Mouse (Mus musculus) hindbrain, embryonic 10.5 days (tissue): ENCODE results near the gene Coch. TPM values are rescaled to one million over a fixed set of nuclear protein-coding genes. Genes with fewer than 3 reads are reported as not detected.
A peak's percentile ranks its signal among the peaks of the same experiment; 100 is the strongest.
"Not testable (repeated sequence)": the region's sequence is repeated elsewhere in the genome, so short reads cannot be mapped to it uniquely, and the experiment has no call there.

Experiments used
- DNase-seq: peaks from one replicate; pipeline ENCODE4 v3.0.0-alpha.2; 2017; ENCODE audit warnings: low spot score
- H3K27ac ChIP-seq: fragments of 300-500 bp; sonication (generic); 2 replicates; pipeline ENCODE4 v1.5.1; 2016; ENCODE audit warnings: mild to moderate bottlenecking, moderate library complexity
- H3K27me3 ChIP-seq: fragments of 300-500 bp; sonication (generic); 2 replicates; pipeline ENCODE4 v1.6.1; 2016; ENCODE audit warnings: mild to moderate bottlenecking; ENCODE audit not compliant: poor library complexity, insufficient read depth, severe bottlenecking
- H3K36me3 ChIP-seq: fragments of 300-500 bp; sonication (generic); 2 replicates; pipeline ENCODE4 v1.6.1; 2016; ENCODE audit warnings: mild to moderate bottlenecking, moderate library complexity
- H3K4me1 ChIP-seq: fragments of 300-500 bp; sonication (generic); replicated peaks from 2 replicates; pipeline ENCODE4 v1.6.1; 2016; ENCODE audit warnings: mild to moderate bottlenecking
- H3K4me3 ChIP-seq: fragments of 300-500 bp; sonication (generic); 2 replicates; pipeline ENCODE4 v1.5.1; 2016; ENCODE audit warnings: mild to moderate bottlenecking, moderate library complexity
- H3K9me3 ChIP-seq: fragments of 300-500 bp; sonication (generic); 2 replicates; pipeline ENCODE4 v1.6.1; 2016; ENCODE audit warnings: mild to moderate bottlenecking, moderate library complexity
- WGBS: fragments of 180-500 bp; shearing (Covaris S2); methylation state at CpG from one replicate; pipeline ENCODE4 v1.1.7; 2016; 5-methylcytosine and 5-hydroxymethylcytosine counted together
- polyA plus RNA-seq: library from polyadenylated mRNA; unstranded; fragments of >200 nt; fragmentation: Nextera tagmentation; extraction: Ambion mirVana; gene quantifications from 2 replicates; pipeline ENCODE4 v1.2.1, GENCODE M21; 2016

The Coch gene
- polyA plus RNA-seq = 3.4 and 5.2 TPM in 2 replicates

DNA sequence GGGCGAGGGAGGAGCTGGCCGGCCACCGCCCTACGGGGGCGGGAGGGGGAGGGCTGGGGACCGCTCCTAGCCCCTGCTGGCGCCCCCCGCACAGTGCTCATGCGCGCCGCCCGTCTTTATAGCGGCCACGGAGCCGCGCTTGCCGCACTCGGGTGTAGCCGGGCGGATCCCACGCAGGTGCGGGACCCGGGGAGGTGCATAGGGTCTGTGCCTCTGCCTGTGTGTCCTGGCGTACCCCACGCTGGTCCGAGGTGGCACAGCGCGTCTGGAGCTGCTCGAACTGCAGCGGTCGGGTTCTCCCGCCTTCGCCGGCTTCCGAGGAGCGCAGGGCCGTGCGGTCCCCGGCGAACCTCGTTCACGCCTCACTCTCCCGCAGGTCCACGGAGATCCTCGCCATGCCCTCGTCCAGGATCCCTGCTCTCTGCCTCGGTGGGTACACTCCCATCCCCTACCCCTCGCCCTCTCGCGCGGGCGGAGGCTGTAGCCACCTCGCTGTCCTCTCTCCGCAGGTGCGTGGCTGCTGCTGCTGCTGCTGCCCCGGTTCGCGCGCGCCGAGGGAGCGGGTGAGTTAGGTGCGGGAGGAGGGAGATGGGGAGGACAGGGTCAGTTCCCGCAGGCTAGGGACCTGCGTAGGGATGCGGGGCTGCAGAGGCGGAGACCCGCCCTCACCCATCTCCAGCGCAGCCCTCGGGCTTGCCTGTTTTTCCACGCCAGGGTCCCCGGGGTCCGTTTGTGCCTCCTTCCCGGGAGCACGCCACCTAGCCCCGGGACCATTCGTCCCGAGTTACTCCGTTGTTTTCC is at the start of gene Coch:
Coch (plus strand) TSS at position 113 of the 801 bp plus-strand sequence.
- no peaks in the 10 kb centered on the region for H3K9me3 ChIP-seq
- H3K27ac ChIP-seq = peak within 1 kb of the TSS; percentile 79
- H3K27me3 ChIP-seq = peaks cover 56% of the 10 kb centered on the region
- peaks cover 16% of the 10 kb centered on the region for H3K4me1 ChIP-seq
- no peaks in the 10 kb centered on the region for H3K36me3 ChIP-seq
- under 1% methylated on average over 76 of the region's 79 CpGs for WGBS
- peak within 1 kb of the TSS; percentile 78 for H3K4me3 ChIP-seq
- peak; percentile 64 for DNase-seq

- no peak overlapping the region for H3K4me3 ChIP-seq
- H3K27ac ChIP-seq = no peak overlapping the region
- no peaks in the 10 kb centered on the region for H3K36me3 ChIP-seq
- no peak for DNase-seq
- WGBS = 82% methylated on average over 9 of the region's 9 CpGs
- 0 out of 2 replicates have a peak, but pooled peaks cover 5% of the 10 kb centered on the region for H3K9me3 ChIP-seq
- no peaks in the 10 kb centered on the region for H3K27me3 ChIP-seq
- no peaks in the 10 kb centered on the region for H3K4me1 ChIP-seq
These were observed 49.7 kb upstream of the Coch start for GRCm38 (mm10) chr12:51543402-51543960.

DNA sequence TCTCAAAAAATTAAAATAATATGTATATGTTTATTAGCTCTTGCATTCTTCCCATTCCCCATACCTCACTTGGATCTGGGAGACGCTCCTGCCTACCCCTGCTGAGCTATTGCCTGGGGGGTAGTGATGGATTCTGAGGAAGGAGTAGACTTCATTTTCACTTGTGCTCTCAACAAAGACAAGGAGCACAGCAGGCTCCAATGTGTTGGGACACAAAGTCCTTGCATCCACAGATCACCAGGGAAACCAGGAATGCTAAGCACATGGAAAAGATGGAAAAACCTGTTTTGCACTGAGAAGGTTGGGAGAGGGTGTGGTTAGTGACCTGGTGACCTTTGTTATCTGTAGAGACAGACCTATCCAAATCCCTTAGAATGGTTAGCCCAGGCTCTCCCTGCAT is 38.1 kb upstream of the Coch start:
- H3K36me3 ChIP-seq = no peaks in the 10 kb centered on the region
- 65% methylated on average over 1 of the region's 1 CpGs for WGBS
- H3K27ac ChIP-seq = no peak overlapping the region
- no peaks in the 10 kb centered on the region for H3K4me1 ChIP-seq
- H3K4me3 ChIP-seq = no peak overlapping the region
- H3K9me3 ChIP-seq = peaks cover 6% of the 10 kb centered on the region; the same call in 1 of the 2 replicates
- H3K27me3 ChIP-seq = no peaks in the 10 kb centered on the region
- DNase-seq = no peak

DNA sequence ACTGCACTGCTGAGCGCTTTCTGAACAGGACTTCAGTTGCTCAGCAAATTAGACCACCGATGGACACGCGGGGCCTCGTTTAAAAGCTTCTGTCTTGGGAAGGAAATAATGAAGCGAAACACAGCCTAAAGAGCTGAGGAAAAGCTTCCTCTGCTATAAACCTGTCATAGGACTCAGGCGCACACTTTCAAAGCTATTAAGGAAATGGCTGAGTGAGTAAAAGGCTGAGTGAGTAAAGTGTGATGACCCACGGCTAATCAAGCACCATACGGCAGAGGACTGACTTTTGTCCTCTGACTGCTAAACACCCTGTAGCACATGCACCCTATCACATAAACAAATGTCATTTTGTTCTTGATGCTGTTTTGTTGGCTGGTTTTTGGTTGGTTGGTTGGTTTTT is 31.7 kb upstream of the Coch start:
- Histone ChIP-seq H3K27ac (no peak overlapping the region), H3K4me3 (no peak overlapping the region), H3K4me1 (no peaks in the 10 kb centered on the region), H3K27me3 (no peaks in the 10 kb centered on the region), H3K9me3 (peaks cover 15% of the 10 kb centered on the region), H3K36me3 (no peaks in the 10 kb centered on the region)
- DNase-seq = no peak
- 85% methylated on average over 9 of the region's 9 CpGs for whole genome bisulfite sequencing

DNA sequence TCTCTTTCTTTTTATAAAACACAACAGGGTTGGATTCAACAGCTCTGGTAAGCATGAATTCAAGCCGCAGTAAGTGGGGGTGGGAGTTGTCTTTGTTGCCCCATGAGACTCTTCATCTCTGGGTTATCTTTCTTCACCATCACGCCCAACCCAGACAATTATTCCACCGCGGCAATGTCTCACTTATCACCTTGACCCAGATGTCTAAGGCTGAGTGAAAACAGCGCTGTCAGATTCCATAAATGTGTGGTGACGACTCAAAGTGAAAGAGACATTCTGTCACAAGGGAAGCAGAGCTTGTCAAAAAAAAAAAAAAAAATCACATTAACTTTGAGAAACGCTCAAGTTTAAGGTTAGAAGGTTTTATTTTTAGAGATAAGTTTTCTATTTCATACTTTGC is 25.9 kb upstream of the Coch start:
- Histone ChIP-seq H3K36me3 (no peaks in the 10 kb centered on the region), H3K9me3 (peaks cover 15% of the 10 kb centered on the region), H3K27ac (no peak overlapping the region), H3K4me1 (peaks cover 4% of the 10 kb centered on the region; the same call in 1 of the 2 replicates), H3K4me3 (no peak overlapping the region), H3K27me3 (no peaks in the 10 kb centered on the region)
- DNase-seq = no peak
- 84% methylated on average over 7 of the region's 7 CpGs for WGBS

- no peak for DNase-seq
- no peak overlapping the region for H3K4me3 ChIP-seq
- peaks cover 4% of the 10 kb centered on the region; the same call in 1 of the 2 replicates for H3K4me1 ChIP-seq
- no peaks in the 10 kb centered on the region for H3K36me3 ChIP-seq
- no peaks in the 10 kb centered on the region for H3K27me3 ChIP-seq
- no peak overlapping the region for H3K27ac ChIP-seq
- H3K9me3 ChIP-seq = peaks cover 15% of the 10 kb centered on the region
- WGBS = 95% methylated on average over 8 of the region's 8 CpGs
These were observed 23.7 kb upstream of the Coch start for GRCm38 (mm10) chr12:51569472-51569871.

DNA sequence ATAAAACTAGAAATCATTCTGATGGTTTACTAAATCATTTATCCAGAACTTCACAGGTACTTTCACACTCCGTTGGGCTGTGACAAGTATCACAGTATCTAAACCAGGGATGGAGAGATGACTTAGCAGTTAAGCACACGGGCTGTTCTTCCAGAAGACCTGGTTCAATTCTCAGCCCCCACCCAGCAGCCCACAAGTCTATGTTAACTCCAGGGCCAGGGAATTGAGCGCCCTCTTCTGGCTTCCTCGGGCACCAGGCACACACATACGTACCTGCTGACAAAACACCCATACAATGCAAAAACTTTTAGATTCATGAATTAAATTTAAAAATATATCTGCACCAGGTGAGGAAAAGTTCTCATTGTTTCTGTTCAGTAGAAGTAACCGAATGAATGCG is 23.2 kb upstream of the Coch start:
- peaks cover 4% of the 10 kb centered on the region; the same call in 1 of the 2 replicates for H3K4me1 ChIP-seq
- no peak for DNase-seq
- no peak overlapping the region for H3K4me3 ChIP-seq
- H3K27ac ChIP-seq = no peak overlapping the region
- no peaks in the 10 kb centered on the region for H3K36me3 ChIP-seq
- peaks cover 15% of the 10 kb centered on the region for H3K9me3 ChIP-seq
- 68% methylated on average over 7 of the region's 7 CpGs for WGBS
- no peaks in the 10 kb centered on the region for H3K27me3 ChIP-seq

- Histone ChIP-seq H3K9me3 (no peaks in the 10 kb centered on the region), H3K4me1 (peaks cover 4% of the 10 kb centered on the region; the same call in 1 of the 2 replicates), H3K4me3 (no peak overlapping the region), H3K36me3 (no peaks in the 10 kb centered on the region), H3K27me3 (no peaks in the 10 kb centered on the region), H3K27ac (no peak overlapping the region)
- DNase-seq = no peak
- WGBS = 90% methylated on average over 4 of the region's 4 CpGs
These were observed 20.5 kb upstream of the Coch start for GRCm38 (mm10) chr12:51572651-51573050.

DNA sequence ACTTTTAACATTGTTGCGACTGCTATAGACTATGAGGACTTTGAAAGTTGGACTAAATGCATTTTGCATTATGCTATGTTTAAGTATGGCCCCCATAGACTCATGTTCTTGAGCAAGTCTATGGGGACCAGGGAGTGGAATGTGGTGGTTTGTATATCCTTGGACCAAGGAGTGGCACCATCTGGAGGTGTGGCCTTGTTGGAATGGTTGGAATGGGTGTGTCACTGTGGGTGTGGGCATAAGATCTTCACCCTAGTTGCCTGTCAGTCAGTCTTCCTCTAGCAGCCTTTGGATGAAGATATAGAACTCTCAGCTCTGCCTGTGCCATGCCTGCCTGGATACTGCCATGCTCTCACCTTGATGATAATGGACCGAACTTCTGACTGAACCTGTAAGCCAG is 15.3 kb upstream of the Coch start:
- DNase-seq, H3K9me3 ChIP-seq, H3K4me3 ChIP-seq, H3K27me3 ChIP-seq, H3K27ac ChIP-seq, H3K36me3 ChIP-seq, H3K4me1 ChIP-seq: not testable (repeated sequence)
- WGBS = 97% methylated on average over 2 of the region's 2 CpGs

DNA sequence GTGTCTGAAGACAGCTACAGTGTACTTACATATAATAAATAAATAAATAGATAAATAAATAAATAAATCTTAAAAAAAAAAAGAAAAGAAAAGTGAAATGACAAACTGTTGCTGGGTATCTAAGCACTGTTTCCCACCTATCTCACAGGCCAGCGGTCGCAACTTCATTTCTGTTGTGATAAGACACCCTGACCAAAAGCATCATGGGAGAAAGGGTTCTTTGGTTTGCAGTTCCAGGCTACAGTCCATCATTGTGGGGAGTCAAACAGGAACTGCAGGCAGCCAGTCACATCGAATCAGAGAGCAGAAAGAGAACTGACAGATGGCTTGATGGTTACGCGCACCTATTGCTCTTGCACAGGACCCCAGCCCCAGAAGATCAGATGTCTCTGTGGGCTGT is 3.9 kb upstream of the Coch start:
- Histone ChIP-seq H3K4me3 (no peak overlapping the region), H3K27me3 (peaks cover 32% of the 10 kb centered on the region), H3K27ac (no peak overlapping the region), H3K4me1 (peaks cover 16% of the 10 kb centered on the region), H3K36me3 (no peaks in the 10 kb centered on the region), H3K9me3 (peaks cover 5% of the 10 kb centered on the region; the same call in 1 of the 2 replicates)
- DNase-seq = no peak
- WGBS = 92% methylated on average over 5 of the region's 5 CpGs

GRCm38 (mm10) chr12:51591921-51592320 is 1.2 kb upstream of the Coch start:
- 70% methylated on average over 8 of the region's 8 CpGs for WGBS
- Histone ChIP-seq H3K9me3 (no peaks in the 10 kb centered on the region), H3K4me3 (no peak overlapping the region), H3K27ac (no peak overlapping the region), H3K36me3 (no peaks in the 10 kb centered on the region), H3K27me3 (peaks cover 56% of the 10 kb centered on the region), H3K4me1 (peaks cover 16% of the 10 kb centered on the region)
- no peak for DNase-seq

- H3K4me1 ChIP-seq = peaks cover 16% of the 10 kb centered on the region
- WGBS = 1% methylated on average over 21 of the region's 21 CpGs
- H3K27ac ChIP-seq = peak overlapping the region; percentile 79
- H3K4me3 ChIP-seq = peak overlapping the region; percentile 78
- no peak for DNase-seq
- no peaks in the 10 kb centered on the region for H3K9me3 ChIP-seq
- H3K36me3 ChIP-seq = no peaks in the 10 kb centered on the region
- peaks cover 56% of the 10 kb centered on the region for H3K27me3 ChIP-seq
These were observed 283 bp upstream of the Coch start for GRCm38 (mm10) chr12:51592888-51593228.

GRCm38 (mm10) chr12:51594030-51594470 is 909 bp downstream of the Coch start:
- Histone ChIP-seq H3K4me3 (peak overlapping the region; percentile 78), H3K27me3 (peaks cover 56% of the 10 kb centered on the region), H3K27ac (peak overlapping the region; percentile 79; the same call in 1 of the 2 replicates), H3K36me3 (no peaks in the 10 kb centered on the region), H3K4me1 (peaks cover 16% of the 10 kb centered on the region), H3K9me3 (no peaks in the 10 kb centered on the region)
- WGBS = 3% methylated on average over 18 of the region's 18 CpGs
- DNase-seq = no peak
